Mouse (Mus musculus): ENCODE measurements at regions not wholly inside any gene's neighbourhood (a gene's known extent, or its start where the extent isn't known, plus 50 kb on each side); places are given as distances from the start of the nearest gene placed in this dataset.

- TF ChIP-seq CTCF (IDR thresholded peaks at IDR 0.05; ENCODE audit: borderline replicate concordance, insufficient read depth, low read depth, low read length) (no peak), POLR2A (IDR thresholded peaks at IDR 0.05; ENCODE audit: borderline replicate concordance, insufficient read depth, low read length) (no peak)
Observed at GRCm38 (mm10) chr12:94399991-94400390, 1292.0 kb upstream of the Flrt2 start.

Measured in cerebellum, adult 2 months (tissue).